Mouse (Mus musculus) right cerebral cortex, postnatal 10 days (tissue): ENCODE data around the gene Cep350.
A peak's percentile ranks its signal among the peaks of the same experiment; 100 is the strongest.

Experiments used
- DNase-seq, 2 experiments: peaks; one replicate each; pipeline ENCODE4 v3.0.0; 2021; ENCODE audit warnings: low spot score in 2 of 2

Gene Cep350

GRCm38 (mm10) chr1:155973068-155973718 is at the start of gene Cep350:
Gene Cep350, minus strand, starts transcription at chr1:155973255.
- peak; percentile 99 for DNase-seq

DNA sequence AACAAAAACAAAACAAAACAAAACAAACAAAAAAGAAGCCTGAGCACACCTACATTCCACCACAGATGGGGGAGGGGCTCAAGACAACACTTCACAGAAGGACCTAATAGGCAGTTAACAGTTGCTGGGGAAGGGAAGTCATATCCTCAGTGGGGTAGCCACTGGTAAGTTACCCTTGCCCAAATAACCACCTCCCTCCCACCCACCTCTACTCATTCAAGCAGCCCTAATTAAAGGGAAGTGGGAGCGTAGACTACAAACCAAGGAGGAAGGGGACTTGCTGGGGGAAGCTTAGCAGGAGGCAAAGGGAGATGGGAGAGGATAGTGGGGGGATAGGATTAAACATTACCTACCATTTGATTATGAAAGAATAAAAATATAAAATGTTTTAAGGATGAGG is 47.3 kb upstream of the Cep350 start:
- no peak for DNase-seq

DNA sequence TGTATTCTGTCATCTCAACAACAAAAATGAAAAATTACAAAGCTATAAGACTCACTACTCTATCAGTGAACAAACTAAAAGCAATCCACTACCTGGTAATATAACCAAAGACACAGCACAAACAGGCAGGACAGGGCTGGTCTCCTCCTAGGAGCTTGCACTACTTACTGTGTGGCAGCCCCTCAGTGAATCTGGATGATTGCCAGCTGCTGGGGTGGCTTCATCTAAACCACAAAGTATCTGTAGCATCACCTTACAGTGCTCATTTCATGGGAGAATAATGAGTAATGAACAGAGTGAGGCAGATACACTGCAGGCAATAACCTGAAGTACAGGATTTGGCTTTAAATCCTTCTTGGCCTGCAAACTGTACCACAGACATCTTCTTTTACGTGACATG is 46.7 kb upstream of the Cep350 start:
- no peak for DNase-seq

DNA sequence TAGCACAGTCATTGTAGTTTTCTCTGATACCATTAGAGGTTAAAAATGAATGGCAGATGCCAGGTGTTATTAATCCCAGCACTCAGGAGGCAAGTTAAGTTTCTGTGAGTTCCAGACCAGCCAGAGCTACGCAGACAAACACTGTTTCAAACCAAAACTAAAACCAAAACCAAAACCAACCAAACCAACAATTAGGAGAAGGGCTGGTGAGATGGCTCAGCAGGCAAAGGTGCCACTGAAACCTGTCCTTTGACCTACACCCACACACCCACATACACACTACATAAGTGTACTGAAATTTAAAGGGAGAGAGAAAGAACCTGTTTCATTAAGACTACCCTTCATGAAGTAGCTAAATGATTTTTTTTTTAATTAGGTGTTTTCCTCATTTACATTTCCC is 35.9 kb upstream of the Cep350 start:
- DNase-seq = no peak

DNA sequence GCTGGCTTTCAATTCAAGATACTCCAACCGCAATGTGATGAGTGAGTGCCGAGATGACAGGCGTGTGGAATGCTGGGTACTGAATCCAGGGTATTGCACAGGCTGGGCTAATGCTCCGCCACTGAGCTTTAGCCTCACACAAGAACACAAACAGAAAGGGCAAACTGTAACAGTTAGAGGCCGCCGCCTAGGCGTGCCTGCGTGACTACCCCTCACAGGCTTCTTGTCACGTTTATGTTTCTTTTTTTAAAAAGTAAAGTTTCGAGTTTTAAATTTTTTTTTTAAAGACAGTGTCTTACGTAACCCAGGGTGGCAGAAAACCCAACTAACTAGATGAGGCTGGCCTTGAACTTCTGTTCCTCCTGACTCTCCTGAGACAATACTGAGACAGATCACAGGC is 32.9 kb upstream of the Cep350 start:
- no peak for DNase-seq

DNA sequence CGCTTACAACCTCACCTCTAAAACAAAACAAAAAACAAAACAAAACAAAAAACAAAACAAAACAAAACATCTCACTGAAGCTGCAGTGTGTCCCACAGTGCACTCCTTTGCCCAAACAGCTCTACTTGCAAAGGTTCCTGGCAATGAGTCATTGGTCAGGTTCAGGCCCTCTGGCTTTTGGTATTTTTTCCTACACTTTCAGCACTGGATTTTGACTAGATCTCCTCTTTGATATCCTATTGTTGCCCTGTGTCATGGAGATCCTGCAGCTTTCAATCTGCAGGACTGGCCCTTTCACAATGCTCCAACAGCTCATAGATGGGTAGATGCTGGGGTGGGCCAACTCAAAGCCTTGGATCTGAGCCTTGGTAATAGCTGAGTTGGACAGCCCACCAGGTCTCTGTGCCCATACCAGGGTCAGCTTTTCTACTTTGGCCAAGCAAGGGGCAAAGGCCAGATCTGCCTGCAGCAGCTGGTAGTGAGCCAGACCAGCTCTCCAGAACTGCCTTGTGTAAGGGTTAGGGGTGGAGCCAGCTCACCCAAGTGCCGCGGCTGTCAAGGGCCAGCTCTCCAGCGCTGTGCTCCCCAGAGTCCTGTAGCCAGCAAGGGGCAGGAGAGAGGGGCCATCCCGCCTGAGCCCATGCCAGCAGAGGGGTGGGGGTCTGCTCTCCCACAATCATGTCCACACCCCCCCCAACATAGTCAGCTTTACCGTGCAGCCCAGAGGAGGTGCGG is 30.3 kb upstream of the Cep350 start:
- DNase-seq = peak; percentile 26 to 30

DNA sequence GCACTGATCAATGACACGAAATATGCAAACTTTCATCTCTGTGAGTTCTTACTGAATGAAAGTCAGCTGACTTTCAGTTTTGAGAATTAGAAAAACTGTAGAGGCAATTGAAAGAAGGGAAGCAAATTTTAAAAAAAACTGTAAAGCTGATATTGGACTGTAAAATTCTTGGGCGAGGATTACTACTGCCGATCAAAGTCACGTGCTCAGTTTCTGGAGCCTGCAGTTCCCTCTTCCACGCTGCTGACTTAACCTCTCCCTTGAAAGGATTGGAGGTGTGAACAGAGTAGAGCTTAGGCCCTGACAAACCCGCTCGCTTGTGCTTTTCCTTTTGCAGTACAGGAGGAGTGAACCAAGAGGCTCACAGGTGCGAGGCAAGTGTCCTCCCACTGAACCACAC is 29.3 kb upstream of the Cep350 start:
- no peak for DNase-seq

DNA sequence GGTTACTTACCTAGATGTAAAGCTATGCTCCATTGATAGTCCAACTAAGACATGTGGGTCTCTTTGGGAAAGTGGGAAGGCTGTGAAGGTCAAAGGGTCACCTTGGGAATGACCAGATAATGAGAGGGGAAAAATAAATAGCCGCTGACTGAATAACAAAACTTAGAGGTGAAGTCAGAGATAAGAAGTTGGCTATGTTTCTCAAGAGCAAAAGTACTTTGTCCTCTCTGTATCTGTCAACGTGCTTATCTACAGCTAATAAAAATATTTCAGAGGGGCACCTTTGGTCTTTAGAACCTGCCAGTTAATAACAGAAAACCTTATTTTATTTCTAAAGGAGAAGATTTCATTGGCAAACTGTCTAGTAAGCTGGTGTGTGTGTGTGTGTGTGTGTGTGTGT is 22.6 kb upstream of the Cep350 start:
- DNase-seq = no peak

DNA sequence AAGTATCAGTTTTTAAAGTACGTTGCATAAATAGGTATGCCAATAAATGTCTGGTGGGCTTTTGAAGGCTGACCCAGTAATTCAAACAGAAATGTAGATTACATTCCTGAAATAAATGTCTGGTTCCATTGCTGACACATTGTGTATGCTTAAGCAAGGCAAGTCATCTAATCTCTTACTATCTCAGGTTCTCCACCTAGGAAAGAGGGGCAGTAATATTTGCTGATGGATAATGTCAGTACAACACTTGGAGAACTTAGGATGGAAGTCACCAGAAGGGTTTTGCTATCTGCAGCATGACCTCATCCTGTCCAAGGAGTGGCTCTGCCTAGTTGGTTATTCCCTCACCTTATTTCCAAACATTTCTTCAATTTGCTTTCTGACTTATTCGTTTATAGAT is 21.5 kb upstream of the Cep350 start:
- no peak for DNase-seq

- no peak for DNase-seq
Measured at GRCm38 (mm10) chr1:155990391-155990790, 17.3 kb upstream of the Cep350 start.

GRCm38 (mm10) chr1:155989387-155989786 is 16.3 kb upstream of the Cep350 start:
- DNase-seq = peak in 1 of 2 experiments; percentile 28

DNA sequence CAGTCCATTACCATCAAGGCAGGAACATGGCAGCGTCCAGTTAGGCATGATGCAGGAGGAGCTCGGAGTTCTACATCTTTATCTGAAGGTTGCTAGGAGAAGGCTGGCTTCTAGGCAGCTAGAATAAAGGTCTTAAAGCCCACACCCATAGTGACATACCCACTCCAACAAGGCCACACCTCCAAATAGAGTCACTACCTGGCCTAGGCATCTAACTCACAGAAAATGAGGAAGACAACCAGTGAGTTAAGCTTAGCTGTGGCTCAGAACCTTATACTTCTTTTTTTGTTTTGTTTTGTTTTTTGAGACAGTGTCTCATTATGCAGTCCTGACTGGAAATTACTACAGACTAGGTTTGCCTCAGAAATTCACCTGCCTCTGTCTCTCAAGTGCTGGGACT is 14.6 kb upstream of the Cep350 start:
- DNase-seq = no peak

DNA sequence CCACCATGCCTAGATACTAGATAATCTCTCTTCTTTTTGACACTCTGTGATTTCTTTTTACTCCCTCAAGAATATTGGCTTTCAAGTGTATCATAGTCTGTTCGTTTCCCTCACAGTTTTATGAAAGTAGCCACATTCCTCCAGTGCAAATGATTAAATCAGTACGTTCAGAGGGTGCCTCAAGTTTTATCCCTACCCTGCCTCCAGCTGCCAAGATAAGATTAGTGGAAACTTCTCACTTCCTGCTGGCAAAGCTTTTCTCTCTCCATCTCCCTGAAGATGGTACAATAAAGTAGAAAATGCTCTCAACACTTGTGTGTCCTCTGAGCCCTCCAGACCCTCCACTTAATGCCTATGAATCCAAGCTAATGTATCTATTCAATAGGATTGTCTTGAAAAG is 1.9 kb upstream of the Cep350 start:
- no peak for DNase-seq

DNA sequence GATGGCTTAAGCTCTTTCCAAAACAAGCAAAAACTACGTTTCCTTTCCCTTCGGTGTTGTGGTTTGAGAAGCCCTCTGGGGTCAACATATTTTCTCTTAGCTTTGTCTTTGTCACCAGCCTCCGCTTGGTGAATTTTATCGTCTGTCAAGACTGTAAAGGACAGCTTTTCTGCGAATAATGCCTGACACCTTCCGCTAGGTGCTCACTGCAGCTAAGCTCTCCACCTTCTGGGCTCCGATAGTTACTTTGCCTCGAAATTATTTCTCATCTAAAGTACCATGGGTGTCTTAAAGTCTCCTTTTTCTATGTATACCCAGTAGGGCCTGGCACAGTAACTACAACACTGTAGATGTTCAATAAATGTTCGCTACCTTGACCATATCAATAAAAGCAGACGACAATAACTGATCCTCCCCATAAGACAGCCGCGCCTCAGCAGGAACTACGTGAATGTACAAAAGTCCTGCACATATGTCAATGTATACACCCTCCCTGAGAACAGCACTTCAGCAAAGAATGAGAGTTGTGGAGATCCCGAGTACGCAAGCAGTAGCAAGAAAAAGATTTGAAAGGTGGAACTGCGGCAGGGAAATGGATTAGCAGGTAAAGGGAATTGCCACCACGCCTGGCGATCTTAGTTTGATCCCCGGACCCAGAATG is 794 bp upstream of the Cep350 start:
- DNase-seq = peak; percentile 27 to 34

GRCm38 (mm10) chr1:155972146-155973067 is 648 bp downstream of the Cep350 start:
- DNase-seq = peak; percentile 53 to 54

DNA sequence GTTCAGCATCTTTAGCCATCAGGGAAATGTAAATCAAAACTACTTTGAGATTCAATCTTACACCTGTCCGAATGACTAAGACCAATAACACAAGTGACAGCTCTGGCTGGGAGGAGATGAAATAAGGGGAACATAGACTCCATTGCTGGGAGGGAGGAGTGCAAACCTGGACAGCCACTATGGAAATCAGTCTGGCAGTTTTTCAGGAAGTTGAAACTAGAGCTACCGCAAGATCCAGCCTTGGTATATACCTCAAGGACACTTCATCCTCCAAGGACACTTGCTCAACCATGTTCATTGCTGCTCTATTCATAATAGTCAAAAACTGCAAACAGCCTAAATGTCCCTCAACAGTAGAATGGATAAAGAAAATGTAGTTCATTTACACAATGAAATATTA is 23.9 kb downstream of the Cep350 start:
- DNase-seq = no peak

DNA sequence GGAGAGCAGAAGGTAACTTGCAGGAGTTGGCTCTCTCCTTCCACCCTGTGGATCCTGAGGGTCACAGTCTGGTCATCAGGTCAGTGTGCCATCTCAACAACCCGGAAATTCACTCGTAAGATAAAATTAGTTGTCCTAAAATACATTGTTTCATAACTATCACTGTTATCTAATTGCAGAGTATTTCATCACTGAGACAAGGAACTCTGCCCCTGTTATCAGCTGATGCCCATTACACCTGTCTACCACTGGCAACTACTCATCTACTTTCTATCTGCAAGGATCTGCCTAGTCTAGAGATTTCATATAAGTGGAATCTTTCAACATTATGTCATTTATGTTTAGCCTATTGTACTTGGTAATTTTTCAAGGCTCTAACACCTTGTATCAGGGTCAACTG is 28.7 kb downstream of the Cep350 start:
- DNase-seq = no peak

- DNase-seq = no peak
Measured at GRCm38 (mm10) chr1:155937416-155937815, 35.6 kb downstream of the Cep350 start.

DNA sequence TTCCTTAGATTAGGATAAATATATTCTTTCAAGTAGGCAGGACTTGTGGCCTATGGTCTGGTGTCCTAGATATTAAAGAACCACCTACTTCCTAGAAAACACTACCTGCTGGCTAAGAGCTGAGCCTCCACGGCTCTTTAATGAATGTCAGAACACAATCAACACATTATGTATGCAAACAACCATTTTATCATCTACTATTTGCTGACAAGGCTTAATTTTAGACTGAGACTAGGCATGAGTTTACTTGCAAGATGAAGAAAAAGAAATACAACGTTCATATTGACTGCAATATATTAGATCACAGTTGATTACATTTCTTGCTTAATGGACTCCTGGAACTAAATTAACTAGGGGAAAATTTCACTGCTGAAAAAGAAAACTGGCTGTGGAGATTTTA is 38.4 kb downstream of the Cep350 start:
- no peak for DNase-seq

DNA sequence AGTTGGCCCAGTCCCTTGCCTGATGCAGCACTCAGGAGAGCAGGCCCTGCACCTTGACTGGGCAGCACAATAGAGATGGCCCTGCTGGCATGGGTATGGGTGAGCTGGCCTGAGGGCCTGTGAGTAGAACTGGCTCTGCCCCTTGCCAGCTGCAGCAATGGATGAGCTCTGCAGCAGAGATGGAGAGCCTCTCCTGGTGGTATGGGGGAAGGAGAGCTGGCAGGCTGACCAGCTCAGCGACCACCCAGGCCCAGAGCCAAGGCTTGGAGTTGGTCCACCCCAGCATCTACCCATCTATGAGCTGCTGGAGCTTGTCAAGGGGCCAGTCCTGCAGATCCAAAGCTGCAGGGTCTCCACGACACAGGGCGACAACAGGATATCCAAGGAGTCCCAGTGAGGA is 69.5 kb downstream of the Cep350 start:
- no peak for DNase-seq

DNA sequence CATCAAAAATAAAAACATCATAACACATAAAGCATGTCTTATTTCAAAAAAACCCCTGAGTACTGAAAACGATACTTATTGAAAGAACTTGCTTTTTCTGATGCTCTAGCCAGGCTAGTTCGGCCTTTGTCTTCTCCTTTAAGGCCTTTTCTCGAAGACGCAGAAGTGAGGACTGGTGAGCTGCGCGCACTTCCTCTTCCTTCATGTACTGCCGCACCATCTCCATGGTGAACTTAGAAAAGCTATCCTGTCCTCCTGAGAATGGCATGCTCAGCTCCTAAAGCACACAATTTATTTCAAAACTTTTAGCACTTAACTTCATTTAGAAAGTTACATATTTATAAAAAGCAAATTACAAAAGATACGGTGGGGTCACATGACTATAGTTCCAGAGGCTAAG is 71.7 kb downstream of the Cep350 start:
- no peak for DNase-seq

DNA sequence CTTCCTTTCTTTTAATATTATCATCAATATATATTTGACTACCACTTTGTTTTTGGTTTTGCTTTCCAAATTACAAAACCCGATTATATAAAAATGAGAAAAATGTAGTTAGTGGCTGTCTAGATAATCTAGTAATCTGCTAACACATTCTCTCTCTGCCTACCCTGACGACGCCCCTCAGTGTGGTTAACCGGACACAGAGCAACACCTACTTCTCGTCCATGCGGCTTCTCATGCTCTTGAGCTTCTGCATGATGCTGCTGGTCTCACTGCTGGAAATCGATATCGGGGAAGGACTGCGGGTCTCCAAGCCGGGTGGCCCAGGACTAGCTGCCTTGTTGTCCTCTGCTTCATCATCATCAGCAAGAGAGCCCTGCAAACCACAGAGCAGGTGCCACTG is 78.7 kb downstream of the Cep350 start:
- no peak for DNase-seq
